Mouse (Mus musculus) left cerebral cortex, adult 18-20 months (tissue): ENCODE data around the gene Anks1. TPM values are rescaled to one million over a fixed set of nuclear protein-coding genes. Genes with fewer than 3 reads are reported as not detected.

Experiments used
- DNase-seq, 2 experiments: peaks; one replicate each; pipeline ENCODE4 v3.0.0; 2021 to 2022; ENCODE audit warnings: low spot score in 2 of 2, mixed read lengths in 1 of 2
- long read RNA-seq, 2 experiments: library from polyadenylated mRNA; stranded (forward); transcript quantifications; one replicate each; pipeline ENCODE4 v2.0.0; 2021
- total RNA-seq, 2 experiments: library from RNA; stranded (reverse); gene quantifications; 2 replicates each; pipeline ENCODE4 v1.2.3; 2021

The Anks1 gene
- total RNA-seq = 10 to 100 TPM; 39.5 to 44.5 TPM
- long read RNA-seq, experiment 1, full-length matches to known transcripts = 9 of 47 reads
- long read RNA-seq, experiment 1, partial matches to known transcripts = 4 of 47 reads
- long read RNA-seq, experiment 1, other reads (novel, unspliced or antisense) = 34 of 47 reads
- long read RNA-seq, experiment 2, full-length matches to known transcripts = 6 of 29 reads
- long read RNA-seq, experiment 2, partial matches to known transcripts = 3 of 29 reads
- long read RNA-seq, experiment 2, other reads (novel, unspliced or antisense) = 20 of 29 reads

DNA sequence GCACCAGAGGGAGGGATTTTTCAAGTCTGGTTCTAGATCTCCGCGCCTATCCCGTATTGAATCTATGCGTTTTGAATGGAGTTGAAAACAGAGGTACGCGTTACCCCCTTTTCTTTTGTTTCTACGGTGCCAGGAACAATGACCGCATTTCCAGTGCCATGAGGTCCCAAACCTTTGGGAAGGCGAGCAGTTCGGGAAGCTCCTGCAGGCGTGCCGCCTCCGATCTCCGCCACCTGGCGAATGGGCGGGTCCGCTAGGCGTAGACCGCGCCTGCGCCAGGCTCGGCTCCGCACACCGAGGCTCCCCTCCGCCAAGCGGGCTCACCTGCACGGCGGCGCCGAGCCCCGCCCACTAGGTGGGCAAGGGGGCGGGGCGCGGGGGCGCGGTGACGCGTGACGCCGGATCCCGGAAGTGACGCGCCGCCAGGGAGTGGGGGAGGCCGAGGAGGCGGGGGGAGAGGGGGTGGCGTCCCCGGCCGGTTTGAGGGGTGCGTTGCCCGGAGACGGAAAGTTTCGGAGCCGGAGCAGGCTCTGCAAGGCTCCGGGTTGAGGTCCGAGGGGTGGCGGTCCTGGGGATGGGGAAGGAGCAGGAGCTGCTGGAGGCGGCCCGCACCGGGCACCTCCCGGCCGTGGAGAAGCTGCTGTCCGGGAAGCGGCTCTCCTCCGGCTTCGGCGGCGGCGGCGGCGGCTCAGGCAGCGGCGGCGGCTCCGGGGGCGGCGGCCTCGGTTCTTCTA lies at the start of gene Anks1:
TSS of gene Anks1 (plus strand) at position 419 of the 734 bp plus-strand sequence.
- peak; percentile 73 to 74 for DNase-seq

DNA sequence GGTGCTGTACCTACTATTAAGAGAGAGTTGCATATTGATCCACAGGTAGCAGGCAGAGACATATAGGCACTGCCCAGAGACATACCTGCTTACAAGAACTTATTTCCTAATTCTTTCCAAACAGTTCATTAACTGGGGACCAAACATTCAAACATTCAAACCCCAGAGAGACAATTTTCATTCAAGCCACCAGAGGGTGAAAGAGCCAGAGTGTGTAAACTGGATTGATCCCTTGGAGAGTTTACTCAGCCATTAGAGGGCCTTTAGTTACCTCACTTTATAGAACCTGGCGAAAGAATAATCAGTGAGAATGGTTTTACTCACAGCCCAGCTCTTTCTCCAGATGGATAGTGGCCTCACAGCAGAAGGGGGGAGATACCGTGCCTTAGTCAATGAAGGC lies 43.6 kb upstream of the Anks1 start:
- no peak for DNase-seq

DNA sequence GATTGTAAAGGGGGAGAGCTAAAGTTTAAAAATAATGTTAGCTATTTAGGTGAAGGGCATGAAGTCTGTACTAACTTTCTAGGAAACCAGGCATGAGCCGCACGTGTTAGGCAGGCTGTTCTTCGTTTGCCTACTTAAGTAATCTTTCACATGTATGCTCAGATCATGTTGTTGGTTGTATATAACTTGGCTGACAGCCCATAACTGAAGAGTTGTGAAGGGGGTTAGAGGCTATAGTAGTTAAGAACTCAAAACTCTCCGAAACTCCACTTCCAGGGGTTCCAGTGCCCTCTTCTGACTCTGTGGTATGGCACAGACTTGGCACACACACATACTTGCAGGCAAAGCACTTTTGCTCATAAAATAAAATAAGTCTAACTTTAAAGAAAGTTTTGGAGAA lies 42.4 kb upstream of the Anks1 start:
- no peak for DNase-seq

DNA sequence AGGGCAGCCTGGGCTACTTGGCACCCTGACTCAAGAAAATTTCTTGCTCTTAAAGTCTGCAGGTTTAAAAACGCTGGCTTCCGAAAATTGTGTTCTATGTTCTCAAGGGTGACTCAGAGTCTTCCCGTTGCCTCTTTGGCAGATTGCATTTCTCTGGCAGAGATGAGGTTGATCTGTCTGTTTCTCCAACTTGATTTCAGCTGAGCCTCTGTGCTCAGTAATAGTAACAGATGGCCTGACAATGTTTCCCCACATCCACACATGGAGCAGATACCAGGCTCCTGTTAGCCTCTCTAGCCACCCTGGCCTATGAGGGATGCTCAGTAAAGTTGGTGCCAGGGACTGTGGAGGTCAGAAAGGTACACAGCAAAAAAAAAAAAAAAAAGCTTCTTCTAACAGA lies 37.3 kb upstream of the Anks1 start:
- DNase-seq = peak; percentile 17 to 35

DNA sequence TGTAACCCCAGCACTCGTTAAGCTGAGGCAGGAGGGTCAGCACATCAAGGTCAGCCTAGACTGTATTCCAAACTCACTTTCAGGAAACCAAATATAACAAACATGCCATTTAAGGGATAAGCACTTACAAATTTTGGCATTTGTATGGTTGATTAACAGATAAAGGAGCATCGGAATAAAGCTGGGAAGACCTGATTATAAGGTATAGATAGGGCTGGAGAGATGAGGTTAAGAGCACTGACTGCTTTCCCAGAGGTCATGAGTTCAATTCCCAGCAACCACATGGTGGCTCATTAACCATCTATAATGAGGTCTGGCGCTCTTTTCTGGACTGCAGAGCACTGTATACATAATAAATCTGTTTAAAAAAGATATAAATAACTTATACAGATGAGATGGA lies 35.5 kb upstream of the Anks1 start:
- no peak for DNase-seq

DNA sequence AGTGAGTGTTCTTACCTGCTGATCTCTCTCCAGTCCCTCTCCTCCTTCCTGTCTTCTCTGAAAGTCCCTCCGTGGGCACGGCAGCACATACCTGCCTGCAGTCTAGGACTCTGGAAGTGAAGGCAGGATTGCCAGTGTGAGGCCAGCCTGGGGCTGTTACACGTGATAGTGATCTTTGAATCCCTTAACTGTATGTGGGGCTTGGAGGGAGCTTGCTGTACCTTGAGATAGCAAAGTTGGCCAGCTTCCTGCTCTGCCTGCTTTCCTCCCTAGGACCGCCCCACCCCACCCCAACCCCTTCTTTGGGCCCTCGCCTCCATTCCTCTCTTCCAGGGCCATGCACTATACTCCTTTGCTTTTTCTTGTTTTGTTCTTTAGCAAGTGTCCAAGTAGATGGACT lies 34.6 kb upstream of the Anks1 start:
- no peak for DNase-seq

DNA sequence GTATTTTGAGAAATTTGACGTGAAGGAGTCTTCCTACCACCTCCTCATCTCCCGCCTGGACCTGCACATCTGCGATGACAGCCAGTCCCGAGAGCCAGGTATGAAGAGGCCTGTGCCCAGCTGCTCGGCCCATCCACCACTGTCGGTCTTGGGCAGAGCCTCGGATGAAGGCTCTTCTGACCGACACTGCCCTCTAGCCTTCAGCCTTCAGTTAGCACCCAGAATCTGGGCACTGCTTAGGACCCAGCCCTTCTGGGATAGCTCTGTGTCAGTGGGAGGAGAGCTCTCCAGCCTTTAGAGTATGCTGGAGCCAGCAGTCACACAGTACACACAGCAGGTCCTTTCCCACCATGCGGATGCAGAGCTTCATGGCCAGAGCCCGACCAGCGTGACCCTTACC lies 27.6 kb upstream of the Anks1 start:
- DNase-seq = no peak

- no peak for DNase-seq
Observed at GRCm38 (mm10) chr17:27883129-27883528, 26.0 kb upstream of the Anks1 start.

DNA sequence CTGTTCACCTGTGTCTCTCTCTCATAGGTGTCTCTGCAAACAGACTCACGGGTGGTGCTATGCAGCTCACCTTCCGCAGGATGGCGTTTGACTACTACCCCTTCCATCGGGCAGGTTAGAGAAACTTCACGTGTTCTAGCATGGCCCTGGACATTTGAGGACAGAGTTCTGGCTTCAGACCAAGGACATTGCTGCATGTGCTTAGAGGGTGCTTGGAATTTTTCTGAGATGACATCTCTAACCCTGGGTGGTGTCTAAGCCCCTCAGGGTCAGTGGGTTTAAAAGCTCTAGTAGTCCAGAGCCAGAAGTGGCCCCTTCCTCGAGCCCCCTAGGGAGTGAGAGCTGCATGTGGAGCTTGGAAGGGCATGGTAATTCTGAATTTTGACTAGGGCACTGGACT lies 25.1 kb upstream of the Anks1 start:
- no peak for DNase-seq

GRCm38 (mm10) chr17:27886499-27887210 lies 22.5 kb upstream of the Anks1 start:
- no peak for DNase-seq

DNA sequence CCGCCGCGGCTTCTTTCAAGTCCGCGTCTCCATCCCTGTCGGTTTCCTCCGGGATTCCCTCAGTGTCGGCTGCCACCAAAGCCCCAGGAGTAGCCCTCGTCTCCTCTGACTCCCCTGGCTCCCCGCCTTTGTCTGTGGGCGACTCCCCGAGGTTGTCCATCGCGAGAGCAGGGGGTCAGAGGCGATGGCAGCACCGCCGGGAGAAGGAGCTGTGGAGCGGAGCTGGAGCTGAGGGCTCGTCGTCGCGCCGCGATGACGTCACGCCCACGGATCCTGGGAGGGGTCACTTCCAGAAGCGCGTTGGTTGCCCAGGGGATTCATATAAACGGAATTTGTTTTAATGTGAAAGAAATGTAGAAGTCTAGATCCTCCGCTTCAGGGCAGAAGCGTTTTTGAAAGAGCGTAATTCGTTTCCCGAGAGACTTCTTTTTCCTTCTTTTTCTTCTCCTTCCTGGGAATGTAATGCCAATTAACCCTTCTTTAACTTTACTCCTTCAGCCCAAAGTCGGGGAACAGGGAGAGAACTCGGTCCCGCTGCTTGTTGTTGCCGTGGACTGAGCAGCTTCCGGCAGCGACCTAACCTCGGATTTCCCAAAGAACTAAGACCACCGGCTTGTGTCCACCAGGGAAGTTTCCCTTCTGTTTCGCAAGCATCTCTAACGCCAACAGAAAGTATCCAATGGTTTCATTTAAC lies 1.4 kb upstream of the Anks1 start:
- DNase-seq = peak; percentile 96 to 98

- DNase-seq = no peak
Observed at GRCm38 (mm10) chr17:27908206-27908887, 759 bp upstream of the Anks1 start.

DNA sequence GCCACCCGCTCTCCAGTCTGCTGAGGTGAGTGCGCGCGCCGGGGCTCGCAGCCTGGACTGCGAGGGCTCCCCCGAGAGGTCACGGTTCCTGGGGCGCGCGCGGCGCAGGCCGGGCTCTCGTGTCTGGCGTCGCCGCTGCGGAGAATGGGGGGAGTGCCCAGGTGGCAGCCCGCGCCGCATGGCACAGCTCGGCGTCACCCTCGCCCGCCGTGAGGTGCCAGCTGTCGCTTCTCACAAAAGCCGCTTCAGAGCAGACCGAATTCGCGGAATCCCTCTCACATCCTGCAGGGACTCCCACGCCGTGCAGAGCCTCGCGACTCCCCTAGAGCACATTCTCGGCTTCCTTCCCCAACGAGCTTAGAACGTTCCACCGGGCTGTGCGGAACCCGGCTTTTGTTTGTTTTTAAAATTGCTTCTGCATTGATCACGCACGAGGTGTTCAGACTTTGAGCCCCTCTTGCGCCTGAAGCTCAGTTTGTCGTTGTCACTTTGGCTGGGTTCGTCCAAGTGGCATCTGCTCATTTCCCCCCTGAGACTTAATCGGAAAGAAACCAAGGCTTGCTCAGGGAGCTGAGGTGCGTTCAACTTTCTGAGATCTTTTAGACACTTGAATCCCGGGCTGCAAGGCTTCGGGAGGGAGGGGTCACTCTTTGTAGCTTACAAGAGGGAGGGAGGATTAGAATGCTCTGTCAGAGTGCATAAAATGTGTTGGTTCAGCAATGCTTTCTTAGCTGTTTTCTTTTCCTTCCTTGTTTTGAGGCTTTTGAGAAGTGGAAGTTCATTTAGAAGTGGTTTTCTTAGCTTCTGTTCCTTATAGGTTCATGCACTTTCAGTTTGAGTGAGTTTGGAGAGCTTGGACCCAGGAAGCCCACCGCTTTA lies 755 bp downstream of the Anks1 start, which contains the start of gene Taf11:
TSS of gene Taf11 (minus strand) at position 223 of the 879 bp plus-strand sequence.
- DNase-seq = peak; percentile 74 to 84

- no peak for DNase-seq
Observed at GRCm38 (mm10) chr17:27911371-27911770, 2.3 kb downstream of the Anks1 start.

- DNase-seq = no peak
Observed at GRCm38 (mm10) chr17:27914742-27915141, 5.6 kb downstream of the Anks1 start.

DNA sequence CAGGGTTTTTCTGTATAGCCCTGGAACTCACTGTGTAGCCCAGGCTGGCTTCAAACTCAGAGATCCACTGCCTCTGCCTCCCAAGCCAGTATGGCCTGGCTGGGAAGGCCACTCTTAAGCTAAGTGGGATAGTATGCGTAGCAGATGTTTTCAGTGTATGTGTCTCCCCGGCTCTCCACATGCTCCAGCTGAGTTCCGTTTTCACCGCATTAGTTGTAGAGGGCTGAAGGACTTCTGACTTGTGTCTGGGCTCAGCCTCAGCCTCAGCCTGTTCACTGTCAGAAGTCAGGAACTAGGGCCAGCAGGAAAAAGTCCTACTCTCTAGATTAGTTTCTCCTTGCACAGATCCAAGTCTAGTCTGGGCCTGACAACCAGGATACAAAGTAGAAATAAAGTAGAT lies 7.3 kb downstream of the Anks1 start:
- no peak for DNase-seq

DNA sequence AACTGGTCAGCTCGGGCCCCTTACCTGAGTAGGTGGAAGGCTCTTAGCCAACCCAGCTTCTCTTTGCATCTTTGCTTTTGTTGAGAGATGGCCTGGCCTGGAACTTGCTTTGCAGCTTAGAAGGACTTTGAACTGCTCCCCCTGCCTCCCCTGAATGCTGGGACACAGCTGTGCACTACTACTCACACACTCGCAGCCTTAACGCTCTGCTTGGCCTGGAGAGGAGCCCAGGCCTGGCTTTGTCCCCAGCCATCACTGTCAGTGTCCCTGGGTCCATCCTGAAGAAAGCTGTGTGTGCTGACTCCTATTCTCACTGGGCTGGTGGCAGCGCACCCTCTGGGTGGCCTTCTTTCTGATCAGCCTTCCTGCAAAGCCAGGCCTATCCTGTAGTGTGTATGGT lies 11.6 kb downstream of the Anks1 start:
- DNase-seq = no peak

DNA sequence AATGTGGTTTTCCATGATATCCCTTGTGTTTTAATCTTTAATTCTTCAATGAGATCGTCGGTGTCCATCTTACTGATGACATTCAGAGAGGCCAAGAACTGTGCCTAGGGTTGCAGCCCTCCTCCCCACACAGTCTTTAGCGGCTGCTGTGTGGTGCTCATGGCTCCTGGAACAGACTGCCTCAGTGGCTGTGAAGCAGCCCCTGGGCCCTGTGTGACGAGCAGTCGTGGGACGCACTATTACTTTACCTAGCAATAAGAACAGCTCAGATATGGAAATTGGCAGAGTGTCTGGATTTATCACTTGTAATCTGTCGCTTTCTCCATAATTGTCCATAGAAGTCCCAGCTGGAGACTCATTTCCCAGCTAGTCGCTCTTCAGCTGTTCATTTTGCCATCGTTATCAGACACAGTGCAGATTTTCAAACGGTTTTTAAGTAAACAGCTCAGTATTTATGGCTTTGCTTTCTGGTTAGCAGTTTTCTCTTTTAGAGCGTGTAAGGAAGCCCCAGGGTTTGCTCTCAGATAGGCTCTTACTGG lies 13.1 kb downstream of the Anks1 start:
- DNase-seq = no peak

DNA sequence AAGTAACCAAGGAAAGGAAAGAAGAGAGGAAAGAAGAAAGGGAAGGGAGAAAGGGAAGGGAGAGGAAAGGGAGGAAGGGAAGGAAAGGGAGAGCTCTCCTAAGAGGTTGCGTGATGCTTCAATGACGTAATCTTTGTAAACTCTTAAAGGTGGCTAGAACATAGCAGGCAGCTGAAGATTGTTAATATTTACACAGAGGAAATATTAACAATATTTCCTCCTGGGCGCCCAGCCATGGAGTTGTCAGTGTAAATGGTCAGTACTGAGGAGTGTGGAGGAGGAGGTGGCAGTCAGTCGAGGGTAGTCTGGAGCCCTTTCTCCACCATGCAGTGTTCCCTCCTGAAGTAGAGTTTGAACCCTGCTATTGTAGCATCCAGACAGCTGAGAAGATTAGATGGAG lies 15.9 kb downstream of the Anks1 start:
- no peak for DNase-seq

DNA sequence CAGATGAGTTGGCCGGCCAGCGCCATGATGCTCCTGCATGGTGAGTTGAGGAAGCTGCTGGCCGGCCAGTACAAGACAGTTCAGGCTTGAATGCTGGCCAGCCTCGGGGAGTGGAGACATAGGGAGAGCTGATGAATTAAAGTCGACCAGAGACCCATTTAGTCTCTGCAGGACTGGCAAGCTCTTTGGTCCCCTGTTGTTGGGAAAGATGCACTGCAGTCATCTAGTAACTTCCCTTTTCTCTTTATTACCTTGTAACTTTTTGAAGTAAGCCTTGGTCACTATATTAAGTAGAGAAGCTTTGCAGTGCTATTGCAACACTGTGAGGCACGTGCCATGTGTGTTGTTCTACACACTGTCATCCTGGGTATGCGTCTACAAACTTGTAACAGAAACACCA lies 16.4 kb downstream of the Anks1 start:
- no peak for DNase-seq
